Mouse (Mus musculus) stomach, postnatal 0 days (tissue): ENCODE results near the gene Senp6. TPM values are rescaled to one million over a fixed set of nuclear protein-coding genes. Genes with fewer than 3 reads are reported as not detected.

Experiments
- ATAC-seq: fragments of 200-750 bp; cut with Nextera tagmentation; 2 replicates; pipeline ENCODE4 v1.8.0; 2017; ENCODE audit not compliant: low FRiP score, low TSS enrichment
- DNase-seq: peaks from one replicate; pipeline ENCODE4 v3.0.0-alpha.2; 2016; ENCODE audit warnings: low spot score
- H3K27ac ChIP-seq: fragments of 300-500 bp; sonication (generic); replicated peaks from 2 replicates; pipeline ENCODE4 v1.5.1; 2014; ENCODE audit warnings: mild to moderate bottlenecking, control low read depth
- H3K27me3 ChIP-seq: fragments of 300-500 bp; sonication (generic); 2 replicates; pipeline ENCODE4 v1.6.1; 2014; ENCODE audit warnings: low read length; ENCODE audit not compliant: control insufficient read depth, insufficient read depth
- H3K36me3 ChIP-seq: fragments of 300-500 bp; sonication (generic); 2 replicates; pipeline ENCODE4 v1.6.1; 2014; ENCODE audit warnings: low read length, mixed read lengths; ENCODE audit not compliant: control insufficient read depth, insufficient read depth
- H3K4me1 ChIP-seq: fragments of 300-500 bp; sonication (generic); replicated peaks from 2 replicates; pipeline ENCODE4 v1.6.1; 2014; ENCODE audit warnings: antibody characterized with exemption; ENCODE audit not compliant: control insufficient read depth, insufficient read depth
- H3K4me2 ChIP-seq: fragments of 300-500 bp; sonication (generic); replicated peaks from 2 replicates; pipeline ENCODE4 v1.6.1; 2014; ENCODE audit warnings: low read depth, mild to moderate bottlenecking, control low read depth, moderate library complexity
- H3K4me3 ChIP-seq: fragments of 300-500 bp; sonication (generic); 2 replicates; pipeline ENCODE4 v1.5.1; 2014; ENCODE audit warnings: low read depth, low read length, control low read depth
- H3K9ac ChIP-seq: fragments of 300-500 bp; sonication (generic); 2 replicates; pipeline ENCODE4 v1.6.1; 2014; ENCODE audit warnings: mild to moderate bottlenecking, low read length, control low read depth, mixed read lengths
- H3K9me3 ChIP-seq: fragments of 300-500 bp; sonication (generic); 2 replicates; pipeline ENCODE4 v1.6.1; 2016; ENCODE audit warnings: low read length; ENCODE audit not compliant: control insufficient read depth
- CTCF ChIP-seq: IDR thresholded peaks from 2 replicates; pipeline ENCODE4 v1.5.1; 2016; ENCODE audit warnings: antibody characterized with exemption, low read depth, mild to moderate bottlenecking, moderate library complexity
- EP300 ChIP-seq: optimal IDR thresholded peaks from 2 replicates; pipeline ENCODE3; 2016; ENCODE audit warnings: antibody characterized with exemption
- WGBS: fragments of 180-500 bp; shearing (Covaris S2); extraction: QIAGEN DNeasy Blood & Tissue Kit; methylation state at CpG from one replicate; pipeline ENCODE4 v1.1.7; 2014; 5-methylcytosine and 5-hydroxymethylcytosine counted together
- polyA plus RNA-seq: library from polyadenylated mRNA; unstranded; fragments of >200 nt; fragmentation: Nextera tagmentation; extraction: Ambion mirVana; gene quantifications from 2 replicates; pipeline ENCODE4 v1.2.1, GENCODE M21; 2015

Senp6 gene
- polyA plus RNA-seq, 1 experiment from 2014 or later: 30.2 TPM

DNA sequence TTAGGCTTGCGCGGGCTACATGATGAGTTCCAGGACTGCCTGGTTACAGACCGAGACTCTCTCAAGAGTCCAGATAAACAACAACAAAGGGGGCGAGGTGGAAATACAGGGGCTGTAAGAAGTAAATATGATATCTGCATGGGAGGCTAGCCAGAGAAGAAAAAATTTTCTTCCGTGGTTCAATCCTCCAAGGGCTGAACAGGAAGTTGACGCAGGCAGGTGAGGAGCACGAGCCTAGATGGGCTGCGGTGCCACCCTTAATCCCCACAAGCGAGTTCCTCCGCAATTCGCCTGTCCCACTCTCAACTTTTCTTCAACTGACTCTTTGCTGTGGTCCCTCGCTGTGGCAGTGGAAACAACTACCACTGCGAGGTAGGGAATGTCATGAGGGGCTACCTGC is 97.5 kb downstream of the Senp6 start:
- Histone ChIP-seq H3K36me3 (no peaks in the 10 kb centered on the region), H3K4me1 (no peaks in the 10 kb centered on the region), H3K9ac (peak overlapping the region; percentile 48), H3K27me3 (no peaks in the 10 kb centered on the region), H3K27ac (peak overlapping the region; percentile 98), H3K4me2 (peak overlapping the region; percentile 64), H3K4me3 (peak overlapping the region; percentile 94), H3K9me3 (no peaks in the 10 kb centered on the region)
- no peak for DNase-seq
- WGBS: 1% methylated on average over 13 of the region's 13 CpGs
- peak; percentile 39 for ATAC-seq
- TF ChIP-seq CTCF (no peak), EP300 (no peak)

DNA sequence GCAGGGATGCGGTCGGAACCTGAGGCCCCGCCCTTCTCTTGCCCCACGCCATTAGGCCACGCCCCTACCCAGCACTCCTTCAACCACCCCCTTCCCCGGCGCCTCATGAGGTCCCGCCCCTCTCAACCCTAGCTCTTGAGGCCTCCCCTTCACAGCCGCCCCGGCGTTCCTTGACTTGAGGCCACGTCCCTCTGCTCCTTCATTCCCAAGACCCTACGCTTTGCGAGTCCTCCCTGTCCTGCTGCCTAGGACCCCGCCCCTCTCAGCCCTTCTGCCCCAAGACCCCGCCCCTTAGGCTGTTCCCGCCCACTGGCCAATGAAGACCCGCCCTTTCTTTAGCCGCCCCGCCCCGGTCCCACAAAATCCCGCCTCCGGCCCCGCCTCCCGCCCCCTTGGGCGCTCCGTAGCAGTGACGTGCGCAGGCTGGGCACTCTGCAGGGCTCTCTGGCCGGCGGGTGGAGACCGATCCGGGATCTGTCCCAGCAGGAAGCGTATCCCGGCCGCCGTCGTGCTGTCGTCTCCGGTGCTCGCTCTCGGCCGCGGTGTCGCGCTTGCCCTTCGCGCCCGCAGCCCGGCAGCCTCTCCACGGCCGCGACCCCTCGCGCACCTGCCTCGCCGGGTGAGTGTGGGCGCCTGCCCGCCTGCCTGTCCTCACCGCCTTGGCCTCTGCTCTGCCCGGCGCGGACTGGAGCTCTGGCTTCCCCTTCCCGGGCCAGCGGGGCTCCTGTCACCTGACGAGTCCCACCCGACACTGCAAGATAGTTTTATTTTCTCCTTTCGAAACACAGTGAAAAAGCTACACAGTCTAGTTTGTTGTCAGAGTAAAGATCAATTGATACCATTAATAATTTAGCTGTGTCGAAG is 98.1 kb downstream of the Senp6 start, which contains the start of gene Myo6:
Gene Myo6, plus strand, starts transcription at position 421 of the 864 bp plus-strand sequence.
- TF ChIP-seq EP300: no peak
- TF ChIP-seq CTCF: no peak; the same call in 1 of the 2 replicates
- peak within 1 kb of the TSS; percentile 64 for H3K4me2 ChIP-seq
- peak within 1 kb of the TSS; percentile 94 for H3K9ac ChIP-seq
- H3K4me1 ChIP-seq: no peaks in the 10 kb centered on the region
- H3K9me3 ChIP-seq: no peaks in the 10 kb centered on the region
- no peaks in the 10 kb centered on the region for H3K36me3 ChIP-seq
- no peaks in the 10 kb centered on the region for H3K27me3 ChIP-seq
- peak within 1 kb of the TSS; percentile 98 for H3K27ac ChIP-seq
- WGBS: 1% methylated on average over 66 of the region's 69 CpGs
- ATAC-seq (peak; percentile 98), DNase-seq (peak; percentile 98)
- peak within 1 kb of the TSS; percentile 94 for H3K4me3 ChIP-seq

DNA sequence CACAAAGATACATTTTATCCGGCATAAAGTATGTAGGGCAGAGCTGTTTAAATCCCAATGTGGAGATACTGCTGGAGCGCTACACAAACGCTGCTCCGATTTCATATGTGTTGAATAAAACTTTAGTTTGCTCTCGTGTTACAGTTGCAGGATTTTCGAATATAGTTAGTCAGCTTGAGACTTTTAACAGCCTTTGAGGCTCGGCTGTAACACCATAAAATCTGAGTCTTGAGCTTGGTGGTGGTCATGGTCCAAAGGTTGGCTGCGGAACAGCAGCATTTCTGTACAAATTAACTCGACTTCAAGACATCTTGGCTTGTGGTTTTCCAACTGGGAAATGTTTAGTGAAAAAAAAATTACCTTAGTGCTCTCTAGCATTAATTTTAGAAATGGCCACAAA is 99.0 kb downstream of the Senp6 start:
- Histone ChIP-seq H3K4me2 (peak overlapping the region; percentile 64), H3K9ac (peak overlapping the region; percentile 32), H3K27me3 (no peaks in the 10 kb centered on the region), H3K4me3 (peak overlapping the region; percentile 94), H3K4me1 (no peaks in the 10 kb centered on the region), H3K27ac (peak overlapping the region; percentile 76), H3K36me3 (no peaks in the 10 kb centered on the region), H3K9me3 (no peaks in the 10 kb centered on the region)
- no peak for TF ChIP-seq CTCF
- no peak for TF ChIP-seq EP300
- DNase-seq: no peak
- ATAC-seq: no peak
- 4% methylated on average over 9 of the region's 9 CpGs for WGBS

DNA sequence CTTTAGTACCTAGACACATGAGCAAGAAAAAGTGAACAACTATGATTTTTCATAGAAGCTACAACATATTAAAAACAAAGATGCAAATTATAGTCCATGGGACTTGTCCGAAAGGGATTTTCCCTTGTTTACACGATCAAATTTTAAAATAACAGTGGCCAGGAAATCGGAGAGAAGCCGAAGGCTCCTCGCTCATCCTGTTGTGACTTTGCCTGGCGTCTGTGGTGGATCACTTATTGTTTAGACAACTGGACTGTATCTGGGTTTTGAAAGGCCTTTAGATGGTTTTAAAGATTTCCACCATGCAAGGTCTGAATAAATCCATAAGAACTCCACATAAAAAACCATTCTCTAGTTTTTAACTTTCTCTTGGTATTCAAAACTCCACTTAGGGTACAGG is 99.7 kb downstream of the Senp6 start:
- H3K36me3 ChIP-seq: no peaks in the 10 kb centered on the region
- 19% methylated on average over 6 of the region's 6 CpGs for WGBS
- peak overlapping the region; percentile 64 for H3K4me2 ChIP-seq
- no peaks in the 10 kb centered on the region for H3K4me1 ChIP-seq
- H3K9me3 ChIP-seq: no peaks in the 10 kb centered on the region
- peak overlapping the region; percentile 94 for H3K4me3 ChIP-seq
- no peak for DNase-seq
- ATAC-seq: no peak
- no peak for TF ChIP-seq CTCF
- TF ChIP-seq EP300: no peak
- H3K27ac ChIP-seq: no peak overlapping the region
- H3K27me3 ChIP-seq: no peaks in the 10 kb centered on the region
- H3K9ac ChIP-seq: no peak overlapping the region

DNA sequence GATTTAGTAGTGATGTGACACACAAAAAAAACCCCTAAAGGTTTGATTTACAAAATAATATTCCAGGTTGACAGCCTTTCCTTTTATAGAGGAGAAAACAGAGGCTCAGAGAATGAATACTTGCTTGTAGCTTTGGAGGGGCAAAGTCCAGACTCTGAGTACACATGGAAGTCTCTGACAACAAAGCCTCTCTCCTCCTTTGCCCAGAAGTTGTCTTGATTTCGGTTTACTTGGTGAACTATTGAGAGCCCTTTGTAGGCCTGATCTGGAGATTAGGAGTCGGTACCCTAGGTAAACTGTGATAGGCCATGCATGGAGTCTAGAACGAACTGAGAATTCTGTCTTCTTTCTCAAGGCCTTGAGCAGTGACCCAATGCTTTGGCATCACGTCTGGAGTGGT is 100.4 kb downstream of the Senp6 start:
- TF ChIP-seq CTCF (no peak), EP300 (no peak)
- WGBS: 38% methylated on average over 4 of the region's 4 CpGs
- no peak overlapping the region for H3K9ac ChIP-seq

DNA sequence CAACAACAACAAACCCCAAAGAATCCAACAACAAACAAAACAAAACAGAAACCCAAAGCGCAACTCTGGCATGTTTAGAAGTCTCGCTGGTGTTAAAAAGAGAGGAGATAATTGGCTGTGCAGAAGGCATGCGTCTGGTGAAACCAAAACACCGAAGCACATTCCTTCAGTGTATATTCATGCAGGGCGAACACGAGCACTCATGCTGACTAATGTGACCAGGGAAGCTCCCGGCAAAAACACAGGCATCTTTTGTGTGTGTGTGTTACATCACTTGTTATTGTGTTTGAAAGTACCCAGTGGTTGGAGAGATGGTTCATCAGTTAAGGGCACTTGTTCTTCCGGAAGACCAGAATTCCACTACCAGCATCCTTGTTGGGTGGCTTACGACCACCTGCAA is 102.8 kb downstream of the Senp6 start:
- Histone ChIP-seq H3K27me3 (no peaks in the 10 kb centered on the region), H3K4me3 (no peak overlapping the region), H3K4me2 (no peak overlapping the region), H3K36me3 (no peaks in the 10 kb centered on the region), H3K4me1 (no peaks in the 10 kb centered on the region), H3K27ac (no peak overlapping the region), H3K9ac (no peak overlapping the region), H3K9me3 (no peaks in the 10 kb centered on the region)
- TF ChIP-seq EP300: no peak
- no peak for TF ChIP-seq CTCF
- ATAC-seq (no peak), DNase-seq (no peak)
- WGBS: 86% methylated on average over 9 of the region's 9 CpGs

More for the DNA sequence above, 100.4 kb downstream of the Senp6 start:
- no peak for ATAC-seq
- Histone ChIP-seq H3K4me3 (peak overlapping the region; percentile 94; the same call in 1 of the 2 replicates), H3K9me3 (no peaks in the 10 kb centered on the region), H3K4me2 (peak overlapping the region; percentile 12), H3K27me3 (no peaks in the 10 kb centered on the region), H3K27ac (0 out of 2 replicates have a peak overlapping the region, but pooled peaks have one; percentile 31), H3K4me1 (no peaks in the 10 kb centered on the region), H3K36me3 (no peaks in the 10 kb centered on the region)
- DNase-seq: no peak
